25 mouse cellular contexts compared by ENCODE assay signal in the genomic region with DNA sequence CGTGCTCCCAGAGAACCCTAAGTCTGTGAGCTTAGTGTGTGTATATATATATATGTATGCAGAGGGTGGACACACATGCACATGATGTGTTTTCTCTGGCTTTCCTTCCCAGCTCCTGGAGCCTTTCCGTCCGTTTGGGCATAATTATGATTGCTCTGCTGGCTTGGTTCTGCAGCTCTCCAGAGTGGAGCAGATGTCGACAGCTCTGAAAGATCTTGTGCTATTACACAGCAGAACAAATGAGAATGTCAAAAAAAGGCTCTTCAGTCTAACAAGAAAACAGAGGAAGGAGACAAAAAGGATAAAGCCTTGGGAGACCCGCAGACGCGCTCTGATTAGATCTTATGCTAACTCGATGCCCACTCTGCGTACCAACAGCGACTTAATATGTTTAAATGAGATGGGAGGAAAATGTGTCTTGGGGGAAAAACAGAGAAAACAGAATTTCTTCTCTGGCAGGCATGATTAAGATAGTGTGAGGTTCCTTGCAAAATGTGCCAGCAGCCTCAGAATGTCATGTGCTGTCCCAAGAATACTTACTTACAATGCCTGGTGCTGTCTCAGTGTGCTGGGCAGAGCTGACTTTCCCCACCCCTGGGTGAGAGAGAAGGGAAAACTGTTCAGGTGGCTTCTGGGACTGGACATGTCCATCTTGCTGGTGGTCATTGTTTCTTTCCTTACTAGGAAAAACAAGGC. TPM values are rescaled to one million over a fixed set of nuclear protein-coding genes. Genes with fewer than 3 reads are reported as not detected.
DNase-seq lines count a peak whose midpoint lies in the region; ATAC-seq and TF ChIP-seq lines count a peak whose summit lies in the region.
"Had no signal": no experiment of that assay in that cellular context is flagged by ENCODE, and none has a peak within 500 bp of the region (broad histone marks: within the 10 kb centered on the region; RNA-seq: fewer than 3 reads in every experiment).

No protein-coding gene starts in this region.

- WGBS in forebrain, embryonic 16.5 days, result 57% methylated on average over 10 of the region's 10 CpGs
- WGBS in forebrain, embryonic 12.5 days, result 79% methylated on average over 10 of the region's 10 CpGs
- 67% methylated on average over 10 of the region's 10 CpGs for WGBS in hindbrain, embryonic 12.5 days

- no peaks in the 10 kb centered on the region for H3K9me3 ChIP-seq in forebrain, embryonic 16.5 days (ENCODE audit: control insufficient read depth, low read length)
- H3K9me3 ChIP-seq in forebrain, embryonic 12.5 days, result no peaks in the 10 kb centered on the region
- no peaks in the 10 kb centered on the region for H3K9me3 ChIP-seq in hindbrain, embryonic 12.5 days (replicated peaks)
- H3K9me3 ChIP-seq: limb, embryonic 10.5 days; midbrain, embryonic 15.5 days had no signal

- 0 out of 2 replicates have a peak, but pooled peaks have one; percentile 49 for ATAC-seq in forebrain, embryonic 16.5 days
- no peak for ATAC-seq in forebrain, embryonic 12.5 days (ENCODE audit: low FRiP score)
- no peak for ATAC-seq in hindbrain, embryonic 12.5 days (ENCODE audit: low FRiP score)
- ATAC-seq: liver, postnatal 0 days; midbrain, embryonic 15.5 days had no signal

- no peak overlapping the region for H3K4me2 ChIP-seq in forebrain, embryonic 16.5 days (ENCODE audit: low read length)
- no peak overlapping the region for H3K4me2 ChIP-seq in forebrain, embryonic 12.5 days
- no peak overlapping the region for H3K4me2 ChIP-seq in hindbrain, embryonic 12.5 days (replicated peaks)
- H3K4me2 ChIP-seq: heart, embryonic 11.5 days; midbrain, embryonic 15.5 days had no signal

- no peaks in the 10 kb centered on the region for H3K27me3 ChIP-seq in forebrain, embryonic 16.5 days (replicated peaks; ENCODE audit: control insufficient read depth, insufficient read depth, low read length)
- H3K27me3 ChIP-seq in forebrain, embryonic 12.5 days, result no peaks in the 10 kb centered on the region
- no peaks in the 10 kb centered on the region for H3K27me3 ChIP-seq in hindbrain, embryonic 12.5 days
- H3K27me3 ChIP-seq: CH12.LX; midbrain, embryonic 15.5 days had no signal

- H3K4me1 ChIP-seq in forebrain, embryonic 16.5 days (replicated peaks; ENCODE audit: control insufficient read depth, insufficient read depth, low read length), result peaks cover 7% of the 10 kb centered on the region; the same call in 1 of the 2 replicates
- no peaks in the 10 kb centered on the region for H3K4me1 ChIP-seq in forebrain, embryonic 12.5 days
- peaks cover 7% of the 10 kb centered on the region; the same call in 1 of the 2 replicates for H3K4me1 ChIP-seq in hindbrain, embryonic 12.5 days
- H3K4me1 ChIP-seq: limb, embryonic 10.5 days; midbrain, embryonic 15.5 days had no signal

- DNase-seq in layer of hippocampus, adult 2 months (ENCODE audit: low spot score in 2 of 2), result peak in 1 of 2 experiments; percentile 20
- DNase-seq in layer of hippocampus, adult 11-12 months (ENCODE audit: low spot score), result no peak
- peak; percentile 10 to 52 for DNase-seq in left cerebral cortex, postnatal 25 days (ENCODE audit: low spot score in 2 of 2)
- no peak for DNase-seq in adrenal gland, adult 2 months
- no peak for DNase-seq in right cerebral cortex, postnatal 4 days
- DNase-seq: cerebellum, adult 8-10 months; heart, postnatal 14 days; kidney, adult 8-10 months; kidney, postnatal 14 days; liver, postnatal 0 days; lung, postnatal 10 days; spleen, adult 18-20 months; thymus, postnatal 4 days had no signal

- no peak for TF ChIP-seq CTCF in layer of hippocampus, adult 2 months (conservative IDR thresholded peaks at IDR 0.05)

- H3K27ac ChIP-seq in forebrain, embryonic 16.5 days (ENCODE audit: low read length), result peak overlapping the region; percentile 48; the same call in 1 of the 2 replicates
- H3K27ac ChIP-seq in forebrain, embryonic 12.5 days, result no peak overlapping the region
- H3K27ac ChIP-seq in layer of hippocampus, adult 2 months, result peak overlapping the region; percentile 75; the same call in 1 of the 2 replicates
- H3K27ac ChIP-seq in hindbrain, embryonic 12.5 days, result peak overlapping the region; percentile 13
- H3K27ac ChIP-seq: limb, embryonic 10.5 days; midbrain, embryonic 15.5 days had no signal

- no peak overlapping the region for H3K4me3 ChIP-seq in forebrain, embryonic 16.5 days (replicated peaks; ENCODE audit: low read length)
- H3K4me3 ChIP-seq in forebrain, embryonic 12.5 days (replicated peaks), result no peak overlapping the region
- H3K4me3 ChIP-seq in layer of hippocampus, adult 2 months, result no peak overlapping the region
- no peak overlapping the region for H3K4me3 ChIP-seq in hindbrain, embryonic 12.5 days
- H3K4me3 ChIP-seq: limb, embryonic 10.5 days; midbrain, embryonic 15.5 days; myocyte had no signal

- intact Hi-C loops in left cerebral cortex, postnatal 25 days (cut with DNase I), result no loop called here

- no peaks in the 10 kb centered on the region for H3K36me3 ChIP-seq in forebrain, embryonic 16.5 days (ENCODE audit: control insufficient read depth, insufficient read depth)
- H3K36me3 ChIP-seq in forebrain, embryonic 12.5 days (replicated peaks), result no peaks in the 10 kb centered on the region
- no peaks in the 10 kb centered on the region for H3K36me3 ChIP-seq in hindbrain, embryonic 12.5 days
- H3K36me3 ChIP-seq: limb, embryonic 10.5 days; midbrain, embryonic 15.5 days had no signal

- H3K9ac ChIP-seq in forebrain, embryonic 16.5 days (replicated peaks; ENCODE audit: low read depth, low read length), result no peak overlapping the region
- no peak overlapping the region for H3K9ac ChIP-seq in forebrain, embryonic 12.5 days
- H3K9ac ChIP-seq in hindbrain, embryonic 12.5 days, result no peak overlapping the region
- H3K9ac ChIP-seq: liver, postnatal 0 days; midbrain, embryonic 15.5 days had no signal

RNA-seq across cellular contexts. Expression of gene Nhlh2, which starts 31.4 kb away (rescaled TPM):
- polyA plus RNA-seq in forebrain, embryonic 16.5 days (2015; fragmentation: Nextera tagmentation; extraction: Ambion mirVana), result 19.0 and 19.6 TPM in 2 replicates
- 56.4 and 59.5 TPM in 2 replicates for polyA plus RNA-seq in forebrain, embryonic 12.5 days (2016; fragmentation: Nextera tagmentation; extraction: Ambion mirVana)
- 1 to 10 TPM; 1.3 to 1.8 TPM for total RNA-seq in layer of hippocampus, adult 2 months (2021)
- polyA plus RNA-seq in hindbrain, embryonic 12.5 days (2016; fragmentation: Nextera tagmentation; extraction: Ambion mirVana), result 144 and 164 TPM in 2 replicates
- under 1 TPM; 0.18 to 0.27 TPM for total RNA-seq in left cerebral cortex, postnatal 25 days (2021)
- not detected for total RNA-seq in adrenal gland, adult 2 months (2021)
- polyA plus RNA-seq in adrenal gland, adult 2 months (2012; rRNA removed), result not detected in 2 replicates
- total RNA-seq: CH12.LX; gastrocnemius, postnatal 4 days; heart, postnatal 14 days; liver, adult 2 months; megakaryocyte, adult 5-6 weeks; MEL had no signal
- polyA plus RNA-seq: liver, adult 2 months; liver, postnatal 0 days had no signal

RNA-seq across cellular contexts. Expression of gene Slc22a15, which starts 54.2 kb away (rescaled TPM):
- polyA plus RNA-seq in forebrain, embryonic 16.5 days (2015; fragmentation: Nextera tagmentation; extraction: Ambion mirVana), result 3.9 and 4.6 TPM in 2 replicates
- 6.3 and 6.4 TPM in 2 replicates for polyA plus RNA-seq in forebrain, embryonic 12.5 days (2016; fragmentation: Nextera tagmentation; extraction: Ambion mirVana)
- 10 to 100 TPM in 1 of 2 experiments, 1 to 10 TPM in 1; 9.6 to 11.5 TPM for total RNA-seq in layer of hippocampus, adult 2 months (2021)
- polyA plus RNA-seq in hindbrain, embryonic 12.5 days (2016; fragmentation: Nextera tagmentation; extraction: Ambion mirVana), result 9.3 and 10.4 TPM in 2 replicates
- total RNA-seq in left cerebral cortex, postnatal 25 days (2021), result 1 to 10 TPM; 7.3 to 9.2 TPM
- total RNA-seq in adrenal gland, adult 2 months (2021), result 10 to 100 TPM; 11.3 to 12.1 TPM
- 6.5 and 6.9 TPM in 2 replicates for polyA plus RNA-seq in adrenal gland, adult 2 months (2012; rRNA removed)

Comparison
In these comparisons a context has a peak if more than half of its experiments do, and no peak if none do; other contexts are left out.
1. DNase-seq: peak in left cerebral cortex, postnatal 25 days (2 of 2); none in layer of hippocampus, adult 11-12 months (single experiment), adrenal gland, adult 2 months (single experiment) and right cerebral cortex, postnatal 4 days (single experiment).
2. RNA of gene Nhlh2, which starts 31.4 kb away (polyA plus RNA-seq): 144 to 164 TPM in hindbrain, embryonic 12.5 days, 56.4 to 59.5 TPM in forebrain, embryonic 12.5 days and 19.0 to 19.6 TPM in forebrain, embryonic 16.5 days; not detected in adrenal gland, adult 2 months; every median in the first group is over 10 times any median in the second.